Mouse (Mus musculus) kidney, adult 2 months (tissue): ENCODE measurements at regions not wholly inside any gene's neighbourhood (a gene's known extent, or its start where the extent isn't known, plus 50 kb on each side); places are given as distances from the start of the nearest gene placed in this dataset.
A peak's percentile ranks its signal among the peaks of the same experiment; 100 is the strongest.

Experiments
- DNase-seq: peaks from one replicate; pipeline ENCODE4 v3.0.0; 2021
- H3K27ac ChIP-seq: fragments of 200-500 bp; 2 replicates; pipeline ENCODE4 v1.5.1; 2012; ENCODE audit warnings: low read depth, low read length, control low read depth, inconsistent platforms; ENCODE audit not compliant: insufficient read depth
- H3K27me3 ChIP-seq: fragments of 200-500 bp; replicated peaks from 2 replicates; pipeline ENCODE4 v1.6.1; 2012; ENCODE audit warnings: mild to moderate bottlenecking, moderate library complexity, low read length, inconsistent platforms; ENCODE audit not compliant: control insufficient read depth, insufficient read depth
- H3K36me3 ChIP-seq: fragments of 200-500 bp; 2 replicates; pipeline ENCODE4 v1.6.1; 2012; ENCODE audit warnings: mild to moderate bottlenecking, moderate library complexity, low read length, inconsistent platforms; ENCODE audit not compliant: control insufficient read depth, insufficient read depth
- H3K4me1 ChIP-seq: fragments of 200-500 bp; 2 replicates; pipeline ENCODE4 v1.6.1; 2011; ENCODE audit warnings: low read length; ENCODE audit not compliant: control insufficient read depth, insufficient read depth
- H3K4me3 ChIP-seq: fragments of 200-500 bp; 2 replicates; pipeline ENCODE4 v1.5.1; 2011; ENCODE audit warnings: mild to moderate bottlenecking, low read depth, low read length, control low read depth; ENCODE audit not compliant: insufficient read depth
- CTCF ChIP-seq: fragments of 200-500 bp; conservative IDR thresholded peaks from 2 replicates; pipeline ENCODE4 v1.5.1; 2011; ENCODE audit warnings: low read depth, mild to moderate bottlenecking, control low read depth, low read length, moderate library complexity, mixed read lengths; ENCODE audit not compliant: insufficient read depth, insufficient read length
- POLR2A ChIP-seq: fragments of 200-500 bp; IDR thresholded peaks from one replicate; pipeline ENCODE4 v1.6.1; 2011; ENCODE audit warnings: low read depth, low read length, control low read depth
- WGBS: fragments of 180-500 bp; shearing (Covaris S2); methylation state at CpG from one replicate; pipeline ENCODE4 v1.1.7; 2018; 5-methylcytosine and 5-hydroxymethylcytosine counted together

GRCm38 (mm10) chr5:46278190-46278589 lies 420.8 kb upstream of the Lcorl start:
- Histone ChIP-seq H3K36me3 (no peaks in the 10 kb centered on the region), H3K27me3 (no peaks in the 10 kb centered on the region), H3K27ac (no peak overlapping the region), H3K4me1 (no peaks in the 10 kb centered on the region), H3K4me3 (no peak overlapping the region)
- TF ChIP-seq CTCF (no peak), POLR2A (no peak)
- no peak for DNase-seq

GRCm38 (mm10) chr5:46256730-46257129 lies 399.3 kb upstream of the Lcorl start:
- H3K27me3 ChIP-seq = no peaks in the 10 kb centered on the region
- no peak for TF ChIP-seq POLR2A
- no peak for TF ChIP-seq CTCF
- 90% methylated on average over 6 of the region's 6 CpGs for WGBS

DNA sequence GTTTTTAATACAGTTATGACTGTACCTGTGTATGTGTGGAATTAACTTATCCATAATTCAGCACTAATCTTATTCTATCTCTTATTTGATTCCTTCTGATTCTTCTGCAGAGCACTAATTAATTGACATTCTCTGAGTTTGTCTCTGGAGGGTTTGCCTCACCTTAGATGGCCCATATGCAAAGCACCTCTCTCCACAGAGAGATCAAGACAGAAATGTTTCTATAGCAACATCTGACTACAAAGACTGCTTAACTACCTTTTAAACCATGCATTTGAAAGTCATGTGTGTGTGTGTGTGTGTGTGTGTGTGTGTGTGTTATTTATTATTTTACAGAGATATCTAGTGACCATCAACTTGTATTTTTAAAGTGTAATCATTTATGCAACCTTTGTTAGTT lies 396.5 kb upstream of the Lcorl start:
- H3K27me3 ChIP-seq = no peaks in the 10 kb centered on the region
- H3K4me3 ChIP-seq = no peak overlapping the region
- H3K4me1 ChIP-seq = no peaks in the 10 kb centered on the region
- H3K27ac ChIP-seq = no peak overlapping the region
- no peak for DNase-seq
- no peaks in the 10 kb centered on the region for H3K36me3 ChIP-seq
- no peak for TF ChIP-seq CTCF
- TF ChIP-seq POLR2A = no peak

More at GRCm38 (mm10) chr5:46256730-46257129, 399.3 kb upstream of the Lcorl start:
- Histone ChIP-seq H3K4me3 (no peak overlapping the region), H3K27ac (no peak overlapping the region), H3K36me3 (no peaks in the 10 kb centered on the region), H3K4me1 (no peaks in the 10 kb centered on the region)
- no peak for DNase-seq

- TF ChIP-seq POLR2A = no peak
- no peak for TF ChIP-seq CTCF
- no peaks in the 10 kb centered on the region for H3K4me1 ChIP-seq
- no peak overlapping the region for H3K4me3 ChIP-seq
- no peaks in the 10 kb centered on the region for H3K27me3 ChIP-seq
- whole genome bisulfite sequencing = 87% methylated on average over 5 of the region's 5 CpGs
- no peak for DNase-seq
- H3K36me3 ChIP-seq = no peaks in the 10 kb centered on the region
- H3K27ac ChIP-seq = no peak overlapping the region
These were observed 378.1 kb upstream of the Lcorl start for GRCm38 (mm10) chr5:46235364-46236067.

- TF ChIP-seq CTCF (no peak), POLR2A (no peak)
- no peaks in the 10 kb centered on the region for H3K4me1 ChIP-seq
- H3K27me3 ChIP-seq = no peaks in the 10 kb centered on the region
- H3K4me3 ChIP-seq = no peak overlapping the region
- H3K27ac ChIP-seq = no peak overlapping the region
- no peak for DNase-seq
- no peaks in the 10 kb centered on the region for H3K36me3 ChIP-seq
These were observed 375.4 kb upstream of the Lcorl start for GRCm38 (mm10) chr5:46232780-46233179.

GRCm38 (mm10) chr5:46228667-46229066 lies 371.3 kb upstream of the Lcorl start:
- H3K36me3 ChIP-seq = no peaks in the 10 kb centered on the region
- no peaks in the 10 kb centered on the region for H3K27me3 ChIP-seq
- WGBS = 69% methylated on average over 3 of the region's 3 CpGs
- no peak overlapping the region for H3K4me3 ChIP-seq
- H3K27ac ChIP-seq = no peak overlapping the region
- H3K4me1 ChIP-seq = no peaks in the 10 kb centered on the region
- no peak for DNase-seq
- TF ChIP-seq CTCF = no peak
- TF ChIP-seq POLR2A = no peak

- peak; percentile 47 for DNase-seq
- H3K36me3 ChIP-seq = no peaks in the 10 kb centered on the region
- TF ChIP-seq CTCF = no peak
- no peak for TF ChIP-seq POLR2A
- H3K27ac ChIP-seq = no peak overlapping the region
- no peaks in the 10 kb centered on the region for H3K4me1 ChIP-seq
- H3K27me3 ChIP-seq = no peaks in the 10 kb centered on the region
- 39% methylated on average over 4 of the region's 4 CpGs for WGBS
- no peak overlapping the region for H3K4me3 ChIP-seq
These were observed 355.5 kb upstream of the Lcorl start for GRCm38 (mm10) chr5:46212845-46213468.
